In genomic region chr6:112861351-112862297, GRCm38 (mm10) we compare ENCODE assay signal across 9 mouse cellular contexts.
DNase-seq lines count a peak whose midpoint lies in the region; ATAC-seq and TF ChIP-seq lines count a peak whose summit lies in the region.
"Had no signal": no experiment of that assay in that cellular context is flagged by ENCODE, and none has a peak within 500 bp of the region (broad histone marks: within the 10 kb centered on the region; RNA-seq: fewer than 3 reads in every experiment).

No protein-coding gene starts in this region.

- no peak overlapping the region for H3K9ac ChIP-seq in liver, embryonic 13.5 days
- H3K9ac ChIP-seq in liver, embryonic 12.5 days = no peak overlapping the region
- no peak overlapping the region for H3K9ac ChIP-seq in MEL (ENCODE audit: control insufficient read depth, low read depth, low read length, poor library complexity, severe bottlenecking)
- H3K9ac ChIP-seq in midbrain, embryonic 15.5 days = no peak overlapping the region
- no peak overlapping the region for H3K9ac ChIP-seq in forebrain, embryonic 11.5 days (ENCODE audit: low read length)
- H3K9ac ChIP-seq: heart, embryonic 13.5 days; neural tube, embryonic 12.5 days had no signal

- H3K4me2 ChIP-seq in liver, embryonic 13.5 days = no peak overlapping the region
- H3K4me2 ChIP-seq in liver, embryonic 12.5 days = no peak overlapping the region
- no peak overlapping the region for H3K4me2 ChIP-seq in midbrain, embryonic 15.5 days
- H3K4me2 ChIP-seq in forebrain, embryonic 11.5 days (ENCODE audit: low read depth, low read length, severe bottlenecking) = no peak overlapping the region
- H3K4me2 ChIP-seq: heart, embryonic 13.5 days; neural tube, embryonic 12.5 days had no signal

- no peak for TF ChIP-seq EP300 in MEL (IDR thresholded peaks at IDR 0.05; ENCODE audit: low read depth in 1 of 2, low read length in 2 of 2)

- 0 out of 2 replicates have a peak, but pooled peaks cover 4% of the 10 kb centered on the region for H3K4me1 ChIP-seq in liver, embryonic 13.5 days (replicated peaks)
- H3K4me1 ChIP-seq in liver, embryonic 12.5 days = no peaks in the 10 kb centered on the region
- no peaks in the 10 kb centered on the region for H3K4me1 ChIP-seq in MEL (ENCODE audit: control insufficient read depth in 1 of 2, insufficient read depth in 2 of 2, low read length in 2 of 2)
- H3K4me1 ChIP-seq in cerebellum, adult 2 months (ENCODE audit: control insufficient read depth, insufficient read depth, low read length) = peaks cover 51% of the 10 kb centered on the region
- peaks cover 53% of the 10 kb centered on the region for H3K4me1 ChIP-seq in midbrain, embryonic 15.5 days
- peaks cover 6% of the 10 kb centered on the region; the same call in 1 of the 2 replicates for H3K4me1 ChIP-seq in forebrain, embryonic 11.5 days (replicated peaks; ENCODE audit: control insufficient read depth, insufficient read depth, low read length)

- no peak overlapping the region for H3K27ac ChIP-seq in liver, embryonic 13.5 days
- H3K27ac ChIP-seq in liver, embryonic 12.5 days = no peak overlapping the region
- H3K27ac ChIP-seq in MEL (ENCODE audit: control insufficient read depth, low read depth, low read length) = no peak overlapping the region
- H3K27ac ChIP-seq in cerebellum, adult 2 months (ENCODE audit: insufficient read depth, low read length) = peak overlapping the region; percentile 79
- H3K27ac ChIP-seq in midbrain, embryonic 15.5 days = 0 out of 2 replicates have a peak overlapping the region, but pooled peaks have one; percentile 0
- H3K27ac ChIP-seq in forebrain, embryonic 11.5 days (ENCODE audit: low read depth, low read length) = no peak overlapping the region
- H3K27ac ChIP-seq: heart, embryonic 13.5 days; neural tube, embryonic 12.5 days had no signal

- no peaks in the 10 kb centered on the region for H3K9me3 ChIP-seq in liver, embryonic 13.5 days (replicated peaks)
- H3K9me3 ChIP-seq in liver, embryonic 12.5 days (replicated peaks) = no peaks in the 10 kb centered on the region
- no peaks in the 10 kb centered on the region for H3K9me3 ChIP-seq in MEL (replicated peaks; ENCODE audit: insufficient read depth, low read length)
- H3K9me3 ChIP-seq in midbrain, embryonic 15.5 days = no peaks in the 10 kb centered on the region
- no peaks in the 10 kb centered on the region for H3K9me3 ChIP-seq in forebrain, embryonic 11.5 days (ENCODE audit: control insufficient read depth, low read length)
- H3K9me3 ChIP-seq: heart, embryonic 13.5 days; neural tube, embryonic 12.5 days had no signal

- 32% methylated on average over 11 of the region's 11 CpGs for WGBS in liver, embryonic 13.5 days (ENCODE audit: insufficient replicate concordance)
- 28% methylated on average over 11 of the region's 11 CpGs for WGBS in liver, embryonic 12.5 days (ENCODE audit: insufficient replicate concordance)
- 47% methylated on average over 11 of the region's 11 CpGs for WGBS in cerebellum, adult 2 months
- WGBS in midbrain, embryonic 15.5 days = 82% methylated on average over 11 of the region's 11 CpGs
- 92% methylated on average over 11 of the region's 11 CpGs for WGBS in forebrain, embryonic 11.5 days

- no peak overlapping the region for H3K4me3 ChIP-seq in liver, embryonic 13.5 days (replicated peaks)
- H3K4me3 ChIP-seq in liver, embryonic 12.5 days = no peak overlapping the region
- no peak overlapping the region for H3K4me3 ChIP-seq in MEL (ENCODE audit: control insufficient read depth in 1 of 2, insufficient read depth in 1 of 2, low read depth in 2 of 2, low read length in 2 of 2)
- H3K4me3 ChIP-seq in cerebellum, adult 2 months (replicated peaks; ENCODE audit: insufficient read depth, low read depth, low read length) = no peak overlapping the region
- H3K4me3 ChIP-seq in midbrain, embryonic 15.5 days = no peak overlapping the region
- H3K4me3 ChIP-seq in forebrain, embryonic 11.5 days (ENCODE audit: low read depth, low read length) = no peak overlapping the region
- H3K4me3 ChIP-seq: heart, embryonic 13.5 days; neural tube, embryonic 12.5 days had no signal

- no peak for DNase-seq in liver, embryonic 13.5 days
- peak; percentile 37 for DNase-seq in MEL (ENCODE audit: low read depth, low spot score)
- DNase-seq in cerebellum, adult 2 months = peak; percentile 76
- no peak for DNase-seq in forebrain, embryonic 11.5 days (ENCODE audit: low spot score)
- DNase-seq in kidney, postnatal 14 days = no peak

- TF ChIP-seq CTCF in MEL (IDR thresholded peaks at IDR 0.05 in 2 of 3, conservative IDR thresholded peaks at IDR 0.05 in 1 of 3; ENCODE audit: control insufficient read depth in 1 of 3, insufficient read depth in 1 of 3, low read depth in 2 of 3, low read length in 3 of 3, poor library complexity in 1 of 3, severe bottlenecking in 1 of 3) = no peak
- no peak for TF ChIP-seq CTCF in cerebellum, adult 2 months (IDR thresholded peaks at IDR 0.05; ENCODE audit: borderline replicate concordance, insufficient read depth, low read depth, low read length)

- no peaks in the 10 kb centered on the region for H3K27me3 ChIP-seq in liver, embryonic 13.5 days
- no peaks in the 10 kb centered on the region for H3K27me3 ChIP-seq in liver, embryonic 12.5 days (replicated peaks)
- no peaks in the 10 kb centered on the region for H3K27me3 ChIP-seq in MEL (ENCODE audit: control insufficient read depth in 1 of 2, insufficient read depth in 2 of 2, low read length in 2 of 2)
- no peaks in the 10 kb centered on the region for H3K27me3 ChIP-seq in cerebellum, adult 2 months (ENCODE audit: control insufficient read depth, insufficient read depth, low read length)
- H3K27me3 ChIP-seq in midbrain, embryonic 15.5 days (replicated peaks) = no peaks in the 10 kb centered on the region
- no peaks in the 10 kb centered on the region for H3K27me3 ChIP-seq in forebrain, embryonic 11.5 days (ENCODE audit: control insufficient read depth, insufficient read depth, low read length)
- H3K27me3 ChIP-seq: neural tube, embryonic 12.5 days had no signal

- no peak for TF ChIP-seq POLR2A in MEL (IDR thresholded peaks at IDR 0.05; ENCODE audit: control insufficient read depth in 1 of 2, insufficient read depth in 1 of 2, low read depth in 1 of 2, low read length in 2 of 2, poor library complexity in 1 of 2)
- no peak for TF ChIP-seq POLR2A in cerebellum, adult 2 months (IDR thresholded peaks at IDR 0.05; ENCODE audit: borderline replicate concordance, insufficient read depth, low read length)

- no peak for TF ChIP-seq RAD21 in MEL (IDR thresholded peaks at IDR 0.05; ENCODE audit: low read depth, low read length)

- H3K79me2 ChIP-seq in MEL (ENCODE audit: control insufficient read depth, insufficient read depth, low read length, poor library complexity) = no peaks in the 10 kb centered on the region

- ATAC-seq in liver, embryonic 13.5 days (ENCODE audit: low read depth) = 0 out of 2 replicates have a peak, but pooled peaks have one; percentile 29
- ATAC-seq in liver, embryonic 12.5 days = no peak
- no peak for ATAC-seq in midbrain, embryonic 15.5 days (replicated peaks)
- no peak for ATAC-seq in forebrain, embryonic 11.5 days (replicated peaks; ENCODE audit: low FRiP score)

- H3K36me3 ChIP-seq in liver, embryonic 13.5 days = no peaks in the 10 kb centered on the region
- H3K36me3 ChIP-seq in liver, embryonic 12.5 days = no peaks in the 10 kb centered on the region
- no peaks in the 10 kb centered on the region for H3K36me3 ChIP-seq in MEL (ENCODE audit: control insufficient read depth in 1 of 2, insufficient read depth in 2 of 2, low read length in 2 of 2)
- H3K36me3 ChIP-seq in midbrain, embryonic 15.5 days (replicated peaks) = no peaks in the 10 kb centered on the region
- no peaks in the 10 kb centered on the region for H3K36me3 ChIP-seq in forebrain, embryonic 11.5 days (ENCODE audit: control insufficient read depth, insufficient read depth, low read length)
- H3K36me3 ChIP-seq: heart, embryonic 13.5 days; neural tube, embryonic 12.5 days had no signal

TF ChIP-seq in MEL, 35 proteins besides CTCF, POLR2A, EP300 and RAD21:
- TF ChIP-seq SMC3 (IDR thresholded peaks at IDR 0.05; ENCODE audit: low read depth, low read length) = no peak
- no peak for TF ChIP-seq TCF12 (IDR thresholded peaks at IDR 0.05; ENCODE audit: low read depth, low read length)
- no peak for TF ChIP-seq CHD2 (IDR thresholded peaks at IDR 0.05; ENCODE audit: low read length)
- no peak for TF ChIP-seq USF1 (IDR thresholded peaks at IDR 0.05; ENCODE audit: low read depth, low read length)
- TF ChIP-seq E2F4 (IDR thresholded peaks at IDR 0.05; ENCODE audit: borderline replicate concordance, low read depth, low read length) = no peak

Comparison
In these comparisons a context has a peak if more than half of its experiments do, and no peak if none do; other contexts are left out.
1. DNase-seq: peak in MEL (single experiment) and cerebellum, adult 2 months (2 of 2); none in liver, embryonic 13.5 days (single experiment), forebrain, embryonic 11.5 days (single experiment) and kidney, postnatal 14 days (single experiment).
2. H3K27ac ChIP-seq: peak in cerebellum, adult 2 months (single experiment) and midbrain, embryonic 15.5 days (single experiment); none in liver, embryonic 13.5 days (single experiment), liver, embryonic 12.5 days (single experiment), MEL (single experiment) and forebrain, embryonic 11.5 days (single experiment).